Mouse (Mus musculus) brain, embryonic 14.5 days (tissue): ENCODE measurements around the gene Sox5.

Experiments used
- CTCF ChIP-seq: fragments of 200-500 bp; IDR thresholded peaks from 2 replicates; pipeline ENCODE4 v1.5.1; 2012; ENCODE audit warnings: inconsistent platforms, mild to moderate bottlenecking, moderate library complexity, borderline replicate concordance; ENCODE audit not compliant: insufficient read depth, insufficient read length; ENCODE audit errors: extremely low read depth
- POLR2A ChIP-seq: fragments of 200-500 bp; IDR thresholded peaks from 2 replicates; pipeline ENCODE4 v1.6.1; 2012; ENCODE audit warnings: mild to moderate bottlenecking, inconsistent platforms, borderline replicate concordance; ENCODE audit not compliant: poor library complexity, insufficient read depth, insufficient read length, severe bottlenecking; ENCODE audit errors: extremely low read depth

- no peak for TF ChIP-seq POLR2A
- TF ChIP-seq CTCF, result no peak
Measured at GRCm38 (mm10) chr6:143941291-143941785, 840.4 kb downstream of the Sox5 start.
